Mouse (Mus musculus): ENCODE results near the gene Abca15. TPM values are rescaled to one million over a fixed set of nuclear protein-coding genes. Genes with fewer than 3 reads are reported as not detected.
"Not testable (repeated sequence)": the region's sequence is repeated elsewhere in the genome, so short reads cannot be mapped to it uniquely, and the experiment has no call there.

Gene Abca15
- polyA plus RNA-seq (2014; fragmentation: Nextera tagmentation; extraction: Ambion mirVana): not detected in 2 replicates

DNA sequence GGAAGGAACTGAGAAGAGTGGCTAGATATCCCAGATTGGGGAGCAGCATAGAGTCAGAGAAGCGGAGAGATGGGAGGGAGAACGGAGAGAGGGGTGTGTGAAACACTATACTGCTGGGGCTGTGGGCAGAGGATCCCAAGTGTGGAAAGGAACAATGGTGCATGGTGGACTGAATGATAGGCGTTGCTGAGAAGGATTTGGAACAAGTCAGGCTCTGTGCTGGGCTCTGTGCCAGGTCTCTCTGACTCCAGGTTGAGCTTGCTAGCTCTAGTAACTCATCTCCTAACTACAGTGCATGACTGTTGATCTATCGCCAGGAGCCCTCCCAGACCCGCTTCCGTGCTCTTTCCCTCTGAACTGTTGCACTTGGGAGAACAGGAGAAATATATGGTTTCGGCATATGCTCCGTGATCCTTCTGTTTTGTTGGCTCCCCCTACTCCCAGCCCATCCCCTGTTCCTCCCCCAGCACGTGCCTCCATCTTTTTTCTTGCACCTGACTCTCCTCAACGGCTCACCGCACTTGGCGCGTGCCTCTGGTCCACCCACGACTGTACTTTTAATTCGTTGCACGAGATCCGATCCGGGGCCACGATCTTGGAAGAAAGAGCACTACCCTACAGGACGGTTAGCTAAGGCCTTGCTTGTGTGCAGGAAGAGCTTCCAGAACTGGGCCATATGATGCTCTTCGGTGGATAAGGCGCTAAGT, at the start of gene Abca15:
Abca15 (plus strand) TSS at position 584 of the 707 bp plus-strand sequence.
- WGBS: 86% methylated on average over 22 of the region's 22 CpGs
- DNase-seq (ENCODE audit: low spot score) (no peak), ATAC-seq (ENCODE audit: insufficient number of reproducible peaks, low FRiP score, low TSS enrichment, low read depth) (no peak)
- no peaks in the 10 kb centered on the region for H3K27me3 ChIP-seq (ENCODE audit: control insufficient read depth, insufficient read depth, low read length)
- H3K27ac ChIP-seq (replicated peaks; ENCODE audit: low read depth, low read length): no peak within 1 kb of the TSS
- H3K4me2 ChIP-seq (ENCODE audit: low read depth, severe bottlenecking): 0 out of 2 replicates have a peak within 1 kb of the TSS, but pooled peaks have one; percentile 16
- no peak within 1 kb of the TSS for H3K9ac ChIP-seq (ENCODE audit: low read length)
- H3K36me3 ChIP-seq (ENCODE audit: control insufficient read depth, insufficient read depth, low read length): no peaks in the 10 kb centered on the region
- H3K9me3 ChIP-seq (ENCODE audit: control insufficient read depth, low read length): no peaks in the 10 kb centered on the region
- H3K4me1 ChIP-seq (ENCODE audit: control insufficient read depth, insufficient read depth, low read length): no peaks in the 10 kb centered on the region
- H3K4me3 ChIP-seq (ENCODE audit: low read depth, low read length): no peak within 1 kb of the TSS

DNA sequence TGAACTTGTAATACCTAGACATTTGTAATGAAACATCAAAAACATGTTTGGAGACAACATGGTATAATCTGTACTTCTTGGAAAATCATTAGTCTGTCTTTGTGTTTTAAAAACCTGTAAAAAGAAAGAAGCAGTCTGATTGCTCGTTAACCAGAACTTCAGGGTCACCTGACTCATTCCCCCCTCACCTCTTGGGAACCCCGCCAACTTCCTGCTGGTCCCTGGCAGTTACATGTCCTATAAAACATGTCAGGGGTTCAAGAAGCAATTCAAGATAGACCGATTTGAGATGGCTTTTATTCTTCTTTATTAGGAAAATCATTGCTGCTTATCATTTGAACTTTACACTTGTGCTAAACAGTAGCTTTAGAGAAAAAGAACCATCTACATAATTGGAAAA, 43.2 kb upstream of the Abca15 start:
- ATAC-seq (ENCODE audit: insufficient number of reproducible peaks, low FRiP score, low TSS enrichment, low read depth) (no peak), DNase-seq (ENCODE audit: low spot score) (no peak)
- H3K9ac ChIP-seq (ENCODE audit: low read length): no peak overlapping the region
- no peak overlapping the region for H3K4me2 ChIP-seq (ENCODE audit: low read depth, severe bottlenecking)
- H3K27ac ChIP-seq (replicated peaks; ENCODE audit: low read depth, low read length): no peak overlapping the region
- no peaks in the 10 kb centered on the region for H3K9me3 ChIP-seq (ENCODE audit: control insufficient read depth, low read length)
- no peaks in the 10 kb centered on the region for H3K4me1 ChIP-seq (ENCODE audit: control insufficient read depth, insufficient read depth, low read length)
- no peaks in the 10 kb centered on the region for H3K36me3 ChIP-seq (ENCODE audit: control insufficient read depth, insufficient read depth, low read length)
- WGBS: 50% methylated on average over 3 of the region's 3 CpGs
- H3K27me3 ChIP-seq (ENCODE audit: control insufficient read depth, insufficient read depth, low read length): no peaks in the 10 kb centered on the region
- no peak overlapping the region for H3K4me3 ChIP-seq (ENCODE audit: low read depth, low read length)

DNA sequence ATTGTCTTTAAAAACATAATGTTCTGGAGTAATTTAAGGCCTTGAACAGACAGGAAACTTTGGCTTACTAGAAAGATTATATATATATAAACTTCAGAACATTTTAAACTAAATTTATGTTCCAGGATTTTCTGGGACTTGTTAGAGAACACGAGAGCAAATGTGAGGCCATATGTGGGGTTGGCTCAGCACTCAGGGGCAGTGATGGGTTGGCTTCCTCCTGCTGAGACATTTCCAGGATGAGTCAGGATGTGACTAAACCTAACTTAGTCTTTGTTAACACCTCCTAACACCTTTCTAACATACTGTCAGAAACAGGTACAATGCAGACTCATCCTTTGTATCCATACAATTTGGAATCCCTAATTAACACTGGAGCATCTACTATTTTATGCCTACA, 12.4 kb upstream of the Abca15 start:
- Histone ChIP-seq H3K27ac (replicated peaks; ENCODE audit: low read depth, low read length) (no peak overlapping the region), H3K4me3 (ENCODE audit: low read depth, low read length) (no peak overlapping the region), H3K4me2 (ENCODE audit: low read depth, severe bottlenecking) (no peak overlapping the region), H3K4me1 (ENCODE audit: control insufficient read depth, insufficient read depth, low read length) (no peaks in the 10 kb centered on the region), H3K9me3 (ENCODE audit: control insufficient read depth, low read length) (no peaks in the 10 kb centered on the region), H3K36me3 (ENCODE audit: control insufficient read depth, insufficient read depth, low read length) (no peaks in the 10 kb centered on the region), H3K27me3 (ENCODE audit: control insufficient read depth, insufficient read depth, low read length) (no peaks in the 10 kb centered on the region), H3K9ac (ENCODE audit: low read length) (no peak overlapping the region)
- no peak for ATAC-seq (ENCODE audit: insufficient number of reproducible peaks, low FRiP score, low TSS enrichment, low read depth)
- WGBS: 64% methylated on average over 1 of the region's 1 CpGs
- no peak for DNase-seq (ENCODE audit: low spot score)

DNA sequence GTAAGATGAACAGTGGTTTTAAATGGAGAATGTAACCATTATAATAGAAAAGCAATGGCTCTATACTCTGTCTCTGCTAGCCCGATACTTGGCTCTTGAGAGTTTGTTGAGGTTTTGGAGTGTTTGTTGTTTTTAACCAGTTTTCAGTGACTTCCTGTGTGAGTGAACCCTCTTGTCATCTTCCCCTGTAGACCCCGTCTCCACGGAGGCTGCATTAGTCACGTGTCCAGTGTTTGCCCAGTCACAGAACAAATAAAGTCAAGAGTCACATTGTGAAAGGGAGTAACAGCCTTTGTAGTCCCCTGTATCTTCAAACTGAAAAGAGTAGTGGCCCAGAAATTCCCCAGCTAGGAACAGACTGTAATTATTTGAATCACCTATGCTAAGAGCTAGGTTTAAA, 5.5 kb upstream of the Abca15 start:
- ATAC-seq (ENCODE audit: insufficient number of reproducible peaks, low FRiP score, low TSS enrichment, low read depth): no peak
- Histone ChIP-seq H3K9me3 (ENCODE audit: control insufficient read depth, low read length) (no peaks in the 10 kb centered on the region), H3K36me3 (ENCODE audit: control insufficient read depth, insufficient read depth, low read length) (no peaks in the 10 kb centered on the region), H3K27me3 (ENCODE audit: control insufficient read depth, insufficient read depth, low read length) (no peaks in the 10 kb centered on the region), H3K4me2 (ENCODE audit: low read depth, severe bottlenecking) (no peak overlapping the region), H3K27ac (replicated peaks; ENCODE audit: low read depth, low read length) (no peak overlapping the region), H3K4me3 (ENCODE audit: low read depth, low read length) (no peak overlapping the region), H3K9ac (ENCODE audit: low read length) (no peak overlapping the region), H3K4me1 (ENCODE audit: control insufficient read depth, insufficient read depth, low read length) (no peaks in the 10 kb centered on the region)
- 70% methylated on average over 4 of the region's 4 CpGs for WGBS
- no peak for DNase-seq (ENCODE audit: low spot score)

DNA sequence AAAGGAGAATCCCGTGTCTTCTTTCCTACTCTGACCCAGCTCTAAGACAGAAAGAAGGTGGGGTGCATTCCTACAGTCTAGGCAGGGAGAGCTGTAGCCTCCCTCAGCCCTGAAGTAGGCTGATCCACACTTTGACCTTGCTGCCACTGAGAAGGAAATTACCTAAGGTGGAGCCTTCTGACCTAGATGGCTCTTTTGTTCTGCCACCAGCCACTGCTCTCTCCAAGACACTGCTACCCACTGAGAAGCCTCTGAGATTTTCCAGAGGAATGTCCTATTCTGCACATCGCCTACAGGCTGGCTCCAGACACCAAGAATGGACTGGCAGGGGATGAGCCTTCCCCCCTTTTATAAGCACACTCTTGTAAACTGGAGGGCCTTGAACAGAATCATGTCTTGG, 2.6 kb upstream of the Abca15 start:
- not testable (repeated sequence) for ATAC-seq (ENCODE audit: insufficient number of reproducible peaks, low FRiP score, low TSS enrichment, low read depth); H3K9me3 ChIP-seq (ENCODE audit: control insufficient read depth, low read length); DNase-seq (ENCODE audit: low spot score); H3K27me3 ChIP-seq (ENCODE audit: control insufficient read depth, insufficient read depth, low read length); H3K4me1 ChIP-seq (ENCODE audit: control insufficient read depth, insufficient read depth, low read length); H3K27ac ChIP-seq (replicated peaks; ENCODE audit: low read depth, low read length); H3K9ac ChIP-seq (ENCODE audit: low read length); H3K4me3 ChIP-seq (ENCODE audit: low read depth, low read length); H3K36me3 ChIP-seq (ENCODE audit: control insufficient read depth, insufficient read depth, low read length); H3K4me2 ChIP-seq (ENCODE audit: low read depth, severe bottlenecking)
- WGBS: 82% methylated on average over 2 of the region's 2 CpGs

DNA sequence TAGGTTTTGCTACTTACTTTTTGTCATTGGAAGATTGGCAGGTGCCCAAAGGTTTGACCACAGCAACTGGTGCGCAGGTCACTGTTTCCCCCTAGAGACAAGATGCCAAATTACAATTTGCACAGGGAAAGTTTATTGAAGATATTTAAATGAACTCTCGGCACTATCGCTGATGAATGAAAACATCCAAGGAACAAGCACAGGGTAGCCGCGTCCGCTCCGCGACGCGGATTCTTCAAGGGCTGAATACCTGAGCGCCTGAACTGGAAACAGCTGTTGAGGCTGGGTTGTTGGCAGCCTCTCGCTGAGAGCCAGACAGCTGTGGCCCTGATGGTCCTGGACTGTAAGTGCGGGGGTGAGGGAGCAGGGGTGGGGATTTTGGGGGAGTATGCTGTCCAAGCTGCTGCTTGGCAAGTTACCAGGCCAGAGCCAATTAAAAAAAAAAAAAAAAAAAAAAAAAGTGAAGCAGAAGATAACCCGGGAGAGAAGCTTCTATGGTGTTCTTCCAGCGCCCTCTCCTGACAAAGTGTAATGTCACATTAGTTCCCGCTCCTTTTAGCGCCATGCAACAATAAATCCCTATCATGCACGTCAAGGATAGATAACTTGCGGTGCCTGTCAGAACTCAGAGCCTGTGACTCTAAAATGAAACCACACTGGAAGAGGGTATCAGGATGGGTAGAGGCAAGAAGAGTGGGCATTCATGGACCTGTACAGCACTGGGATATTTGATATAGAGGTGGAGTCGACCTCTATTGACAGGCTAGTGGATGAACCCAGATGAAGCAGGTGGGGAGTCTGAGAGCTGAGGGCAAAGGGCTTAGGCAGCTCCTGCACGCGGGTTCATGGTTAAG, 1.0 kb upstream of the Abca15 start:
- Histone ChIP-seq H3K36me3 (ENCODE audit: control insufficient read depth, insufficient read depth, low read length) (no peaks in the 10 kb centered on the region), H3K4me3 (ENCODE audit: low read depth, low read length) (no peak overlapping the region), H3K27ac (replicated peaks; ENCODE audit: low read depth, low read length) (no peak overlapping the region), H3K27me3 (ENCODE audit: control insufficient read depth, insufficient read depth, low read length) (no peaks in the 10 kb centered on the region), H3K4me2 (ENCODE audit: low read depth, severe bottlenecking) (peak overlapping the region; percentile 16), H3K9me3 (ENCODE audit: control insufficient read depth, low read length) (no peaks in the 10 kb centered on the region), H3K4me1 (ENCODE audit: control insufficient read depth, insufficient read depth, low read length) (no peaks in the 10 kb centered on the region), H3K9ac (ENCODE audit: low read length) (no peak overlapping the region)
- DNase-seq (ENCODE audit: low spot score): peak; percentile 44
- WGBS: 15% methylated on average over 22 of the region's 22 CpGs
- ATAC-seq (ENCODE audit: insufficient number of reproducible peaks, low FRiP score, low TSS enrichment, low read depth): peak; percentile 56; the same call in 1 of the 2 replicates

DNA sequence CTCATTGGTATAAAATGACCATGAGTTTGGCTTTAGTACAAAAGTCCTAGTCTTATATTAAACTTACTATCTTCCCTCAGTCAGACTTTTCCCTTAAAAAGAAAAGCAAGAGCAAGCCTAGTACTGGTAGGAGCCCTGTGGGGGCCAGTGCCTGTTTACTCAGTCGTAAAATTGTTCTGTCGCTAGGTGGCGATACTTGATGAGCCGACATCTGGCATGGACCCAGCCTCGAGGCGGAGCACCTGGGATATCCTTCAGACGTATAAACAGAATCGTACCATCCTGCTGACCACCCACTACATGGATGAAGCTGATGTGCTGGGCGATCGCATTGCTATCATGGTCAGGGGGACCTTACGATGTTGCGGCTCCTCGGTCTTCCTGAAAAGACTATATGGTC, 32.7 kb downstream of the Abca15 start:
- Histone ChIP-seq H3K4me2 (ENCODE audit: low read depth, severe bottlenecking) (no peak overlapping the region), H3K9me3 (ENCODE audit: control insufficient read depth, low read length) (no peaks in the 10 kb centered on the region), H3K27ac (replicated peaks; ENCODE audit: low read depth, low read length) (no peak overlapping the region), H3K36me3 (ENCODE audit: control insufficient read depth, insufficient read depth, low read length) (no peaks in the 10 kb centered on the region), H3K4me3 (ENCODE audit: low read depth, low read length) (no peak overlapping the region), H3K4me1 (ENCODE audit: control insufficient read depth, insufficient read depth, low read length) (no peaks in the 10 kb centered on the region), H3K27me3 (ENCODE audit: control insufficient read depth, insufficient read depth, low read length) (no peaks in the 10 kb centered on the region), H3K9ac (ENCODE audit: low read length) (no peak overlapping the region)
- peak; percentile 56 for DNase-seq (ENCODE audit: low spot score)
- 32% methylated on average over 13 of the region's 13 CpGs for WGBS
- ATAC-seq (ENCODE audit: insufficient number of reproducible peaks, low FRiP score, low TSS enrichment, low read depth): no peak; the same call in 1 of the 2 replicates

DNA sequence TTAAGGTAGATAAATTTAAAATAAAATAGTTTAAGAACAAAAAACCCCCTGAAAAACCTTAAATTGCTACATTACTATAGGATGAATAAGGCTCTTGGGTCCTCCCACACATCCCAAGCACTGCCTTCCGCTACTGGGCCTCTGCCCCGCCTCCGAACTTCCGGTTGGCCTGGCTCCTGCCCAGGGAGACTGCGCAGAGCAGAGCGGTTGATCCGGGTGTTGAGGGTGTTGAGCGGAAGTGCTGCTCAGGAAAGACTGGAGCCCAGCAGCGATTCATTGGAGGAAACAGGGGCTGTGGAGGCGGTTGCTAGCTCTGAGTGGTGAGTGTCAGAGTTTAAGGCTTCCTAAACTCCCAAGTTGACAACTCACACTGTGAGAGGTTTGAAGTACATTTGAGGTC, 81.0 kb downstream of the Abca15 start, which contains the start of gene Abca16:
Abca16 (plus strand) TSS at position 201 of the 400 bp plus-strand sequence.
- 78% methylated on average over 10 of the region's 10 CpGs for WGBS

More for the DNA sequence above, 81.0 kb downstream of the Abca15 start, which contains the start of gene Abca16:
- Histone ChIP-seq H3K27ac (replicated peaks; ENCODE audit: low read depth, low read length) (no peak within 1 kb of the TSS), H3K27me3 (ENCODE audit: control insufficient read depth, insufficient read depth, low read length) (no peaks in the 10 kb centered on the region), H3K4me1 (ENCODE audit: control insufficient read depth, insufficient read depth, low read length) (no peaks in the 10 kb centered on the region), H3K36me3 (ENCODE audit: control insufficient read depth, insufficient read depth, low read length) (no peaks in the 10 kb centered on the region), H3K9me3 (ENCODE audit: control insufficient read depth, low read length) (no peaks in the 10 kb centered on the region), H3K9ac (ENCODE audit: low read length) (no peak within 1 kb of the TSS), H3K4me2 (ENCODE audit: low read depth, severe bottlenecking) (no peak within 1 kb of the TSS), H3K4me3 (ENCODE audit: low read depth, low read length) (no peak within 1 kb of the TSS)
- DNase-seq (ENCODE audit: low spot score): peak; percentile 20
- peak; percentile 60; the same call in 1 of the 2 replicates for ATAC-seq (ENCODE audit: insufficient number of reproducible peaks, low FRiP score, low TSS enrichment, low read depth)

All from limb, embryonic 11.5 days (tissue).